Mouse (Mus musculus) adipose tissue, adult 10 weeks (tissue): Measurements from ENCODE around the gene Cfap206. TPM values are rescaled to one million over a fixed set of nuclear protein-coding genes. Genes with fewer than 3 reads are reported as not detected.

ENCODE experiments used
- polyA plus RNA-seq: library from polyadenylated mRNA; stranded (reverse); fragments of 350-450 nt; fragmentation: Illumina TruSeq; extraction: RNeasy Lipid Tissue Mini Kit (QIAGEN cat#74804); gene quantifications from one replicate; pipeline ENCODE4 v1.2.3, GENCODE M21; 2014; ENCODE audit warnings: low read depth, low replicate concordance

Cfap206 gene
- polyA plus RNA-seq: 14.1 TPM

GRCm38 (mm10) chr4:34729851-34730341 is at the start of gene Cfap206:
Cfap206 (minus strand) TSS chr4:34730206.

GRCm38 (mm10) chr4:34777677-34778527 is 47.9 kb upstream of the Cfap206 start, which contains the start of gene Smim8:
Smim8 (minus strand) TSS chr4:34778423.

GRCm38 (mm10) chr4:34756163-34756562 is 26.2 kb upstream of the Cfap206 start, which contains the start of gene Gm136:
Gm136 (minus strand) TSS chr4:34756263.

GRCm38 (mm10) chr4:34686874-34687567 is 43.0 kb downstream of the Cfap206 start, which contains the start of gene Slc35a1:
Slc35a1 (minus strand) TSS chr4:34687438.

Other genes starting within 250 kb of the Cfap206 start
- 40.8 TPM for gene Akirin2, start 179.3 kb downstream of the Cfap206 start, polyA plus RNA-seq
- gene Orc3, start 115.3 kb downstream of the Cfap206 start, polyA plus RNA-seq: 30.3 TPM
- 21.9 TPM for gene Rars2, start 115.2 kb downstream of the Cfap206 start, polyA plus RNA-seq
- 31.4 TPM for gene Slc35a1, start 42.8 kb downstream of the Cfap206 start, polyA plus RNA-seq
- gene Gm136, start 26.1 kb upstream of the Cfap206 start, polyA plus RNA-seq: 1.6 TPM
- gene Smim8, start 48.2 kb upstream of the Cfap206 start, polyA plus RNA-seq: 41.6 TPM
- gene Zfp292, start 152.8 kb upstream of the Cfap206 start, polyA plus RNA-seq: 8.0 TPM
- not detected for gene Cga, start 163.6 kb upstream of the Cfap206 start, polyA plus RNA-seq